Mouse (Mus musculus) 416B (cell line): ENCODE data around the gene Rpl39.

Experiments
- DNase-seq: peaks from one replicate; pipeline ENCODE4 v3.0.0; 2011; ENCODE audit warnings: low read depth

Rpl39 gene

GRCm38 (mm10) chrX:37067299-37067698 is 17.9 kb downstream of the Rpl39 start:
- no peak for DNase-seq

- peak; percentile 71 for DNase-seq
These were observed 21.3 kb downstream of the Rpl39 start for GRCm38 (mm10) chrX:37063902-37064301.

- DNase-seq: no peak
These were observed 36.0 kb downstream of the Rpl39 start for GRCm38 (mm10) chrX:37048890-37049823.

- DNase-seq: no peak
These were observed 36.9 kb downstream of the Rpl39 start, which contains the start of gene Sowahd for GRCm38 (mm10) chrX:37048066-37048889. Gene Sowahd (plus strand): TSS chrX:37048845.

- DNase-seq: peak; percentile 41
These were observed 42.5 kb downstream of the Rpl39 start for GRCm38 (mm10) chrX:37042726-37043125.
